ENCODE assay signal across 22 mouse cellular contexts in genomic region chr15:32597189-32597588, GRCm38 (mm10).
A peak's percentile ranks its signal among the peaks of the same experiment; 100 is the strongest.
DNase-seq lines count a peak whose midpoint lies in the region; ATAC-seq and TF ChIP-seq lines count a peak whose summit lies in the region.
"Had no signal": no experiment of that assay in that cellular context is flagged by ENCODE, and none has a peak within 500 bp of the region (broad histone marks: within the 10 kb centered on the region; RNA-seq: fewer than 3 reads in every experiment).

No protein-coding gene starts in this region.

- H3K9ac ChIP-seq in hindbrain, embryonic 14.5 days = no peak overlapping the region
- H3K9ac ChIP-seq in midbrain, embryonic 16.5 days (ENCODE audit: low read depth, low read length) = no peak overlapping the region

- TF ChIP-seq POLR2A in brain, embryonic 14.5 days (IDR thresholded peaks at IDR 0.05; ENCODE audit: borderline replicate concordance, extremely low read depth, insufficient read depth, insufficient read length, poor library complexity, severe bottlenecking) = no peak

- peak overlapping the region; percentile 51; the same call in 1 of the 2 replicates for H3K27ac ChIP-seq in hindbrain, embryonic 14.5 days
- H3K27ac ChIP-seq in midbrain, embryonic 16.5 days (ENCODE audit: low read length) = no peak overlapping the region
- H3K27ac ChIP-seq: macrophage had no signal

- H3K4me3 ChIP-seq in hindbrain, embryonic 14.5 days (replicated peaks; ENCODE audit: low read length) = no peak overlapping the region
- no peak overlapping the region for H3K4me3 ChIP-seq in midbrain, embryonic 16.5 days (ENCODE audit: low read depth, low read length)
- H3K4me3 ChIP-seq: limb, embryonic 10.5 days had no signal

- H3K9me3 ChIP-seq in hindbrain, embryonic 14.5 days (ENCODE audit: control insufficient read depth, low read length) = no peaks in the 10 kb centered on the region
- H3K9me3 ChIP-seq in midbrain, embryonic 16.5 days (replicated peaks; ENCODE audit: control insufficient read depth, low read length, poor library complexity, severe bottlenecking) = no peaks in the 10 kb centered on the region
- H3K9me3 ChIP-seq: limb, embryonic 10.5 days had no signal

- TF ChIP-seq CTCF in brain, embryonic 14.5 days (IDR thresholded peaks at IDR 0.05; ENCODE audit: borderline replicate concordance, extremely low read depth, insufficient read depth, insufficient read length) = no peak

- peak; percentile 66; the same call in 1 of the 2 replicates for ATAC-seq in hindbrain, embryonic 14.5 days (ENCODE audit: low FRiP score)
- peak; percentile 64 for ATAC-seq in midbrain, embryonic 16.5 days
- ATAC-seq: activated CD4-positive, CD25-positive, alpha-beta regulatory T cell, adult 4 months; inflammation-experienced regulatory T-cells, adult 6 months; Patski had no signal

- intact Hi-C loops in gastrocnemius, postnatal 14 days (cut with DNase I; ENCODE audit: low total_unique reads) = no loop called here

- DNase-seq in layer of hippocampus, adult 18-20 months (ENCODE audit: low spot score in 2 of 2) = peak; percentile 34 to 67
- DNase-seq in layer of hippocampus, postnatal 10 days (ENCODE audit: low spot score in 2 of 2) = no peak
- peak; percentile 71 for DNase-seq in brain, embryonic 14.5 days (ENCODE audit: low read depth)
- no peak for DNase-seq in hindbrain, embryonic 14.5 days (ENCODE audit: low spot score)
- DNase-seq in embryo, embryonic 10.5 days (ENCODE audit: low spot score) = no peak
- no peak for DNase-seq in c-Kit-positive CD71-positive TER-119-positive erythroid progenitor cells, embryonic 14.5 days (ENCODE audit: low spot score)
- no peak for DNase-seq in gastrocnemius, postnatal 14 days
- DNase-seq: adrenal gland, postnatal 25 days; cerebellum, postnatal 10 days; gastrocnemius, postnatal 36 days; kidney, adult 8-10 months; kidney, postnatal 36 days; lung, adult 2 months; right cerebral cortex, adult 18-20 months; thymus, adult 18-20 months had no signal

- H3K27me3 ChIP-seq in hindbrain, embryonic 14.5 days (ENCODE audit: control insufficient read depth, insufficient read depth, low read length) = no peaks in the 10 kb centered on the region
- no peaks in the 10 kb centered on the region for H3K27me3 ChIP-seq in midbrain, embryonic 16.5 days (ENCODE audit: control insufficient read depth, insufficient read depth, low read depth, low read length)
- H3K27me3 ChIP-seq: Patski had no signal

- no peak overlapping the region for H3K4me2 ChIP-seq in hindbrain, embryonic 14.5 days (replicated peaks)
- H3K4me2 ChIP-seq in midbrain, embryonic 16.5 days (ENCODE audit: low read length) = no peak overlapping the region
- H3K4me2 ChIP-seq: liver, embryonic 11.5 days had no signal

- H3K36me3 ChIP-seq in hindbrain, embryonic 14.5 days (replicated peaks; ENCODE audit: control insufficient read depth, insufficient read depth) = no peaks in the 10 kb centered on the region
- H3K36me3 ChIP-seq in midbrain, embryonic 16.5 days (ENCODE audit: control insufficient read depth, insufficient read depth, low read length) = no peaks in the 10 kb centered on the region

- peaks cover 3% of the 10 kb centered on the region; the same call in 1 of the 2 replicates for H3K4me1 ChIP-seq in hindbrain, embryonic 14.5 days (replicated peaks; ENCODE audit: control insufficient read depth, insufficient read depth, low read length)
- H3K4me1 ChIP-seq in midbrain, embryonic 16.5 days (ENCODE audit: control insufficient read depth, insufficient read depth, low read length) = peaks cover 4% of the 10 kb centered on the region; the same call in 1 of the 2 replicates

- 18% methylated on average over 3 of the region's 3 CpGs for WGBS in hindbrain, embryonic 14.5 days
- WGBS in midbrain, embryonic 16.5 days = 20% methylated on average over 3 of the region's 3 CpGs

Comparison
In these comparisons a context has a peak if more than half of its experiments do, and no peak if none do; other contexts are left out.
1. DNase-seq: peak in layer of hippocampus, adult 18-20 months (2 of 2) and brain, embryonic 14.5 days (single experiment); none in layer of hippocampus, postnatal 10 days (0 of 2), hindbrain, embryonic 14.5 days (single experiment), embryo, embryonic 10.5 days (single experiment), c-Kit-positive CD71-positive TER-119-positive erythroid progenitor cells, embryonic 14.5 days (single experiment) and gastrocnemius, postnatal 14 days (single experiment).